Mouse (Mus musculus) heart, embryonic 14.5 days (tissue): ENCODE measurements around the gene Gm20441. TPM values are rescaled to one million over a fixed set of nuclear protein-coding genes. Genes with fewer than 3 reads are reported as not detected.

ENCODE experiments used
- ATAC-seq: fragments of 200-750 bp; cut with Nextera tagmentation; 2 replicates; pipeline ENCODE4 v1.8.0; 2017; ENCODE audit warnings: low read depth, moderate TSS enrichment; ENCODE audit not compliant: insufficient number of reproducible peaks, insufficient read depth, low FRiP score
- H3K27ac ChIP-seq, 2 experiments: fragments of 200-500 bp in 1 of 2; fragments of 300-500 bp in 1 of 2; sonication (generic) in 1 of 2; replicated peaks in 1 of 2; 2 replicates each; pipeline ENCODE4 v1.5.1; 2012 to 2014; ENCODE audit warnings: low read depth in 2 of 2, low read length in 2 of 2, control low read depth in 1 of 2, mild to moderate bottlenecking in 1 of 2, mixed read lengths in 1 of 2; ENCODE audit not compliant: control insufficient read depth in 1 of 2, insufficient read depth in 1 of 2
- H3K27me3 ChIP-seq: fragments of 300-500 bp; sonication (generic); 2 replicates; pipeline ENCODE4 v1.6.1; 2014; ENCODE audit warnings: mild to moderate bottlenecking, low read length, control low read depth; ENCODE audit not compliant: control insufficient read depth, insufficient read depth
- H3K36me3 ChIP-seq: fragments of 300-500 bp; sonication (generic); 2 replicates; pipeline ENCODE4 v1.6.1; 2014; ENCODE audit warnings: mild to moderate bottlenecking, control low read depth, low read length, mixed read lengths; ENCODE audit not compliant: control insufficient read depth, insufficient read depth
- H3K4me1 ChIP-seq, 2 experiments: fragments of 200-500 bp in 1 of 2; fragments of 300-500 bp in 1 of 2; sonication (generic) in 1 of 2; 2 replicates each; pipeline ENCODE4 v1.6.1; 2012 to 2014; ENCODE audit warnings: low read length in 2 of 2, control low read depth in 1 of 2, mixed read lengths in 1 of 2; ENCODE audit not compliant: control insufficient read depth in 2 of 2, insufficient read depth in 2 of 2
- H3K4me2 ChIP-seq: fragments of 300-500 bp; sonication (generic); 2 replicates; pipeline ENCODE4 v1.6.1; 2014; ENCODE audit warnings: mild to moderate bottlenecking, low read length
- H3K4me3 ChIP-seq, 2 experiments: fragments of 200-500 bp in 1 of 2; fragments of 300-500 bp in 1 of 2; sonication (generic) in 1 of 2; 2 replicates each; pipeline ENCODE4 v1.5.1; 2012 to 2014; ENCODE audit warnings: low read length in 2 of 2, mild to moderate bottlenecking in 2 of 2, control low read depth in 1 of 2, low read depth in 1 of 2, moderate library complexity in 1 of 2; ENCODE audit not compliant: control insufficient read depth in 1 of 2, insufficient read depth in 1 of 2
- H3K9ac ChIP-seq: fragments of 300-500 bp; sonication (generic); 2 replicates; pipeline ENCODE4 v1.6.1; 2014; ENCODE audit warnings: mild to moderate bottlenecking, low read length
- H3K9me3 ChIP-seq: fragments of 300-500 bp; sonication (generic); 2 replicates; pipeline ENCODE4 v1.6.1; 2016; ENCODE audit warnings: low read length, control low read depth; ENCODE audit not compliant: control insufficient read depth
- WGBS: fragments of 180-500 bp; shearing (Covaris S2); extraction: QIAGEN DNeasy Blood & Tissue Kit; methylation state at CpG from one replicate; pipeline ENCODE4 v1.1.7; 2014; 5-methylcytosine and 5-hydroxymethylcytosine counted together
- polyA plus RNA-seq: library from polyadenylated mRNA; unstranded; fragments of >200 nt; fragmentation: Nextera tagmentation; extraction: Ambion mirVana; gene quantifications from 2 replicates; pipeline ENCODE4 v1.2.1, GENCODE M21; 2014

The Gm20441 gene
- not detected in 2 replicates for polyA plus RNA-seq

DNA sequence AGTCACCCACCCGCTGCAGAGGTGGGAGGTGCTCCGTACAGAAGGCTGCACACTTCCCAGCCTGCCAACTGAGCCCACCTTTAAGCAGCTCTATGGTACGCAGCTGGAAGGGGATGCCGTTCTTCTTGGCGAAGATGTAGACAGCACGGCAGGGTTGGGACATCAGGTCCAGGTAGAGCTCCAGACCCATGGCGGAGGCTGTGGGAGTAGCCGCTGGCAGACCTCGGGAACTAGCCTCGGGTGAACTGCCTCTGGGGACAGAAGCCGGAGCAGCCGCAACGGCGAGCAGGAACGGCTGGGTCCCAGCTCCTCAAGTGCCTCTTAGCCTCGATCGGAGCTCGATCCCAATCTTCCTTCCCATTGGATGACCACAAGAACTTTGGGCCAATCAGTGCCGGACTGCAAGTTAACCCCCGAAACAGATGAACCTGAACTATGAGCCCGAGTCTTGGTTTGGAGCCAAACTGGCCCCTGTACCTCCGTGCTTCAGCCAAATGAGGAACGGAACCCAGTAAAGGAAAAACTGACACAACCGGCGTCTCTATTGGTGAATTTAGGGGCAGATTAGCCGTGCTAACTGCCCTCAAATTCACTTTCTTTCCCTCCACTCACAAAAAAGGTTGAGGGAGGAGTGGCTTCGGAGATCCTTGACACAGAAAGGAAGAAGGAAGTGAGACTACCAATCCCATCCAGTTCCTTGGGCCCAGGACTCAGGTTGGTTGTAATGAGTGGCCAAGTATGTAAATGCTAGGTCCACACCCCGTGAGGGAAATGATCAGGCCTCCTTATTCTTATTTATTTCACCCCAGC, at the start of gene Gm20441, which contains the start of gene Gstt3:
Gene Gm20441, minus strand, starts transcription at position 186 of the 810 bp plus-strand sequence.
Gene Gstt3, minus strand, starts transcription at position 646 of the 810 bp plus-strand sequence.
- under 1% methylated on average over 28 of the region's 28 CpGs for WGBS
- Histone ChIP-seq H3K9me3 (no peaks in the 10 kb centered on the region), H3K36me3 (no peaks in the 10 kb centered on the region), H3K4me3 (peak within 1 kb of the TSS; percentile 40 to 45), H3K4me1 (peaks cover 4 to 7% of the 10 kb centered on the region in 2 experiments; a peak in 2 of 4 replicates), H3K27me3 (peaks cover 10% of the 10 kb centered on the region), H3K4me2 (peak within 1 kb of the TSS; percentile 75), H3K9ac (peak within 1 kb of the TSS; percentile 54), H3K27ac (no peak within 1 kb of the TSS)
- peak; percentile 56; the same call in 1 of the 2 replicates for ATAC-seq

DNA sequence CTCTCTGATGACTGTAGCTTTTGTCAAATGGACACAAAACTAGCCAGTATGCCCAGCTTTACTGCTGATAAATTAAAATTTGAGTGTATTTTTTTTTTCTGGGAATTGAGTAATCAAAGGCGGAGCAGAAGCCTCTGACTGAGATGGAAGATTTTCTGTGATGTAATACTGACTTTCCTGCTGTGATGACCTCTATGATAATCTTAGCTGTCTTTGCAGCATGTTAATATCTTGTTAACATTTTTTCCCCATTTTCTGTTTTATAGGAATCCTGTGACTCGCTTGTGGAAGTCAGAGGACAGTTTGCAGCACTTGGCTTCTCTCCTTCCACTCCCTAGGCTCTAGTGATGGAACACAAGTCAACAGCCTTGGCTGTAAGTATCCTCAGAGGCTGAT, 49.5 kb upstream of the Gm20441 start:
- peaks cover 5% of the 10 kb centered on the region in 2 experiments; a peak in 3 of 4 replicates for H3K4me1 ChIP-seq
- no peak for ATAC-seq
- peaks cover 7% of the 10 kb centered on the region; the same call in 1 of the 2 replicates for H3K27me3 ChIP-seq
- 75% methylated on average over 2 of the region's 2 CpGs for WGBS
- no peaks in the 10 kb centered on the region for H3K36me3 ChIP-seq
- H3K4me2 ChIP-seq, result no peak overlapping the region
- H3K27ac ChIP-seq, result no peak overlapping the region
- no peak overlapping the region for H3K4me3 ChIP-seq
- H3K9ac ChIP-seq, result no peak overlapping the region
- H3K9me3 ChIP-seq, result no peaks in the 10 kb centered on the region

DNA sequence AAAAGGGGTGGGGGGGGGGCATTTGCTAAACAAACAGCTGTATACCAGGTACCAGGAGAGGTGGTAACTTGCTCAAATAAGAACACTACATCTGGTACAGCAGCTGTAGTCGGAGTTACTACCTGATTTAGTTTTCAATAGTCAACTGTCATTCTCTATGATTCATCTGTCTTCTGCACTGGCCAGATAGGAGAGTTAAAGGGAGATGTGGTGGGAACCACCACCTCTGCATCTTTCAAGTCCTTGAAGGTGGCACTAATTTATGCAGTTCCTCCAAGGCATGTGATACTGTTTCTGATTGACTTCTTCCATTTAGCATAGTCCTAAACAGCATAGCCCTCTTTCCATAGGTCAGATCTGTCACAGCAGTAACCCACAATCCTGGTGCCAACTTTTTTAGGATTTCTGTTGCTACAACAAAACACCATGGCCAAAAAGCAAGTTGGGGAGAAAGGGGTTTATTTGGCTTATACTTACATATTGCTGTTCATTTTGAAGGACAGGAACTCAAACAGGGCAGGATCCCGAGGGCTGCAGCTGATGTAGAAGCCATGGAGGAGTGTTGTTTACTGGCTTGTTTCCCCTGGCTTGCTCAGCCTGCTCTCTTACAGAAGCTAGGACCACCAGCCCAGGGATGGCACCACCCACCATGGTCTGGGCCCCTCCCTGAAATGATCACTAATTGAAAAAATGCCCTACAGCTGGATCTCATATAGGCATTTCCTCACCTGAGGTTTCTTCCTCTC, 48.9 kb upstream of the Gm20441 start:
- Histone ChIP-seq H3K4me3 (no peak overlapping the region), H3K4me1 (peaks cover 4% of the 10 kb centered on the region in 2 experiments; a peak in 2 of 4 replicates), H3K27ac (no peak overlapping the region), H3K36me3 (no peaks in the 10 kb centered on the region), H3K4me2 (no peak overlapping the region), H3K27me3 (peaks cover 7% of the 10 kb centered on the region; the same call in 1 of the 2 replicates), H3K9ac (no peak overlapping the region), H3K9me3 (no peaks in the 10 kb centered on the region)
- 66% methylated on average over 2 of the region's 2 CpGs for WGBS
- ATAC-seq, result no peak

DNA sequence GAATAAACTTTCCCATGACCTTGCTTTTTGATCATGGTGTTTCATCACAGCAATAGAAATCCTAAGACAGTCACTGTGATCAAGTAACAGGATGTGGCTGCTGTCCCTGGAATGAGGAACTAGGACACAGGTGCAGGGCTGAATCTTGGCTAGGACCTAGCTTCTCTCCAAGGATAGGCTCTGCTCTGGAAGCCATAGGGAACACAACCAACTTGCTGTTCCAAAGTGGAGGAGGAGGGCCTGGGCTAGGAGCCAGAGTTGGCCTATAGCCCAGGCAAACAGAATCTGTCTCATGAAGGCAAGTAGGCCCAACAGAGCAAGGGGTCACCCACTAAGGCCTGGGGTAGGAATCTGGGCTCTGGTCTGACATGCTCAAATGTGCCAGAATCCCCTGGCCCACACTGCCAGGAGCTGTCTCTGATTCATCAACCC, 47.8 kb upstream of the Gm20441 start:
- H3K4me3 ChIP-seq, result no peak overlapping the region
- H3K27me3 ChIP-seq, result peaks cover 7% of the 10 kb centered on the region; the same call in 1 of the 2 replicates
- peaks cover 0 to 3% of the 10 kb centered on the region in 2 experiments; a peak in 1 of 4 replicates for H3K4me1 ChIP-seq
- no peak for ATAC-seq
- no peak overlapping the region for H3K9ac ChIP-seq
- H3K27ac ChIP-seq, result no peak overlapping the region
- 0 out of 2 replicates have a peak, but pooled peaks cover under 1% of the 10 kb centered on the region for H3K9me3 ChIP-seq
- H3K4me2 ChIP-seq, result no peak overlapping the region
- H3K36me3 ChIP-seq, result no peaks in the 10 kb centered on the region

DNA sequence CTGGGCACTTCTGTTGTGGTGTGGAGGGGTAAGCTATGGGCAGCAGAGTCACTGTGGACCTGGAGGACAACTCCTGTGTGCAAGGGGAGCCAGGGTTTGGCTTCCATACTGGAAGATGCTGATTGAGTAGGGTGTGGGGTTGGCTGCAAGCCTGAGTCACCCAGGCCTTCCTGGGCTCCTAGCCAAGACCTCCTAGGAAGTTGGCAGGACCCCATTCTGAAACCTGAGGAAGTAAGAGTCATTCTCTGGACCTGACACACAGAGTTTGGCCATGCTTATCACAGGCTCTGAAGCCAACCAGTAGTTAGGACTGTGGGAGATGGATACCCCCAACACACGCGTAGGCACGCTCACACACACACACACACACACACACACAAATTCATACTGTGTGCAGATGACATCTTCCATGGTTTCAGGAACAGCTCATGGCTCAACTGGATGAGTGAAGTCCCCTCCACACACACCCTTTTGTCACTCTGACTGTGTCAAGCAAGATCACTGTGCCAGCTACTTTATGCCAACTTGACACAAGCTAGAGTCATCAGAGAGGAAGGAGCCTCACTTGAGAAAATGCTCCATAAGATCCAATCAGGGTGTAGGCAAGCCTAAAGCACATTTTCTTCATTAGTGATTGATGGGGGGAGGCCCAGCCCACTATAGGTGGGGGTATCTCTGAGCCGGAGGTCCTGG, 47.1 kb upstream of the Gm20441 start:
- 0 out of 2 replicates have a peak, but pooled peaks have one; percentile 26 for ATAC-seq
- Histone ChIP-seq H3K27ac (no peak overlapping the region), H3K9me3 (0 out of 2 replicates have a peak, but pooled peaks cover 2% of the 10 kb centered on the region), H3K36me3 (no peaks in the 10 kb centered on the region), H3K9ac (no peak overlapping the region), H3K4me2 (no peak overlapping the region), H3K4me3 (no peak overlapping the region), H3K27me3 (peaks cover 5% of the 10 kb centered on the region; the same call in 1 of the 2 replicates), H3K4me1 (no peaks in the 10 kb centered on the region)
- WGBS, result 87% methylated on average over 4 of the region's 4 CpGs

DNA sequence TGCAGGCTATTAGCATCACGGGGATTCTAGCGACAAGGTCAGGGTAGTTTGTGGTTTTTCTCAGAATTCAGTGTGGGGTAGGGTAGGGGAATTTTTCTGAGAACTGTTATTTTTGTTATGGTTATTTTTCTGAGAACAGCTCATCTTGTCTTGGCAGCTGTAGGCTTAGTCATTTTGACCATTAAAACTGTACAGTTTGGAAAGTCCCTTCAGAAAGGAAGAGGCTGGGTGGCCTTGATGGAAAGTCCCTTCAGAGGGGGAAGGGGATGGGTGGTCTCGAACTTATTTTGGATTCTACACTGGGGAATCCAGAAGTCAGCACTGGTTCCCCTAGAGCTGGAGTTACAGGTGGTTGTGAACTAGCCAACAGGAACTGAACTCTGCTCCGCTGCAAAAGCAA, 43.8 kb upstream of the Gm20441 start:
- no peak overlapping the region for H3K27ac ChIP-seq
- WGBS, result 78% methylated on average over 4 of the region's 4 CpGs
- H3K4me3 ChIP-seq, result no peak overlapping the region
- ATAC-seq, result no peak
- H3K9me3 ChIP-seq, result 0 out of 2 replicates have a peak, but pooled peaks cover 2% of the 10 kb centered on the region
- no peak overlapping the region for H3K9ac ChIP-seq
- H3K36me3 ChIP-seq, result no peaks in the 10 kb centered on the region
- no peaks in the 10 kb centered on the region for H3K27me3 ChIP-seq
- H3K4me1 ChIP-seq, result no peaks in the 10 kb centered on the region
- H3K4me2 ChIP-seq, result no peak overlapping the region

DNA sequence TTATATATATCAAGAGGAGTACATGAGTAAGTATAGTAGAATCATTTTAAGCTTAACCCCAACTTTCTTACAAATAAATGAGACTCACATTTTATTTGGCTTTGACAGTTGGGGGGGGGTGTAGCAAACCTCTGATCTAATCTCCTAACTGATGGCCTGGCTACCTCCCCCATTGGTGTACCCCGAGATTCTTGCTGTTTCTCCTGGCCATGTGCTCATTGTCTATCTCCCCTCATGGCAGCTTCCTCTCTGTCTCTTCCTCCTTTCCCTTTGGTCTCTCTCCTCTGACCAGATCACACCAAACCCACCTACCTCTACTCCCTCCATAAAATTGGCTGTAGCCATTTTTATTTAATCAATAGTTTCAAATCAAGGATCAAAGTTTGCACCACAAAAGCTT, 43.0 kb upstream of the Gm20441 start:
- 83% methylated on average over 1 of the region's 1 CpGs for WGBS
- H3K9me3 ChIP-seq, result 0 out of 2 replicates have a peak, but pooled peaks cover 2% of the 10 kb centered on the region
- H3K36me3 ChIP-seq, result no peaks in the 10 kb centered on the region
- no peaks in the 10 kb centered on the region for H3K4me1 ChIP-seq
- no peak overlapping the region for H3K4me2 ChIP-seq
- H3K9ac ChIP-seq, result no peak overlapping the region
- ATAC-seq, result no peak
- H3K27me3 ChIP-seq, result no peaks in the 10 kb centered on the region
- no peak overlapping the region for H3K27ac ChIP-seq
- H3K4me3 ChIP-seq, result no peak overlapping the region
